Mouse (Mus musculus) limb, embryonic 10.5 days (tissue): ENCODE measurements around the gene Ppp1r35. TPM values are rescaled to one million over a fixed set of nuclear protein-coding genes. Genes with fewer than 3 reads are reported as not detected.

Experiments
- DNase-seq: peaks from one replicate; pipeline ENCODE4 v3.0.0-alpha.2; 2017; ENCODE audit warnings: low spot score
- H3K27ac ChIP-seq: fragments of 300-500 bp; sonication (generic); 2 replicates; pipeline ENCODE4 v1.5.1; 2016; ENCODE audit warnings: mild to moderate bottlenecking
- H3K27me3 ChIP-seq: fragments of 300-500 bp; sonication (generic); 2 replicates; pipeline ENCODE4 v1.6.1; 2016; ENCODE audit warnings: low read depth, mild to moderate bottlenecking; ENCODE audit not compliant: poor library complexity, severe bottlenecking
- H3K36me3 ChIP-seq: fragments of 300-500 bp; sonication (generic); 2 replicates; pipeline ENCODE4 v1.6.1; 2016; ENCODE audit warnings: mild to moderate bottlenecking, moderate library complexity
- H3K4me1 ChIP-seq: fragments of 300-500 bp; sonication (generic); 2 replicates; pipeline ENCODE4 v1.6.1; 2016
- H3K4me3 ChIP-seq: fragments of 300-500 bp; sonication (generic); 2 replicates; pipeline ENCODE4 v1.5.1; 2016; ENCODE audit warnings: mild to moderate bottlenecking, moderate library complexity
- H3K9me3 ChIP-seq: fragments of 300-500 bp; sonication (generic); replicated peaks from 2 replicates; pipeline ENCODE4 v1.6.1; 2016; ENCODE audit warnings: mild to moderate bottlenecking
- WGBS: fragments of 180-500 bp; shearing (Covaris S2); methylation state at CpG from one replicate; pipeline ENCODE4 v1.1.7; 2016; 5-methylcytosine and 5-hydroxymethylcytosine counted together
- polyA plus RNA-seq: library from polyadenylated mRNA; unstranded; fragments of >200 nt; fragmentation: Nextera tagmentation; extraction: Ambion mirVana; gene quantifications from 2 replicates; pipeline ENCODE4 v1.2.1, GENCODE M21; 2016

Ppp1r35 gene
- polyA plus RNA-seq, 1 experiment from 2014 or later, result 49.5 TPM

- 89% methylated on average over 6 of the region's 6 CpGs for WGBS
- H3K36me3 ChIP-seq, result no peaks in the 10 kb centered on the region
- H3K27me3 ChIP-seq, result no peaks in the 10 kb centered on the region
These were observed 50.0 kb downstream of the Ppp1r35 start for GRCm38 (mm10) chr5:137828694-137829093.

More at GRCm38 (mm10) chr5:137828694-137829093, 50.0 kb downstream of the Ppp1r35 start:
- Histone ChIP-seq H3K4me3 (no peak overlapping the region), H3K4me1 (no peaks in the 10 kb centered on the region), H3K27ac (no peak overlapping the region), H3K9me3 (no peaks in the 10 kb centered on the region)
- DNase-seq, result no peak

Other genes starting within 250 kb of the Ppp1r35 start
- gene Epo, start 245.6 kb upstream of the Ppp1r35 start, polyA plus RNA-seq, result 1.5 and 2.4 TPM in 2 replicates
- 257 and 295 TPM in 2 replicates for gene Gnb2, start 245.3 kb upstream of the Ppp1r35 start, polyA plus RNA-seq
- gene Actl6b, start 225.3 kb upstream of the Ppp1r35 start, polyA plus RNA-seq, result not detected in 2 replicates
- gene Tfr2, start 209.0 kb upstream of the Ppp1r35 start, polyA plus RNA-seq, result 0.79 and 1.4 TPM in 2 replicates
- gene Mospd3, start 177.8 kb upstream of the Ppp1r35 start, polyA plus RNA-seq, result 14.7 and 16.4 TPM in 2 replicates
- 153 and 165 TPM in 2 replicates for gene Pcolce, start 165.1 kb upstream of the Ppp1r35 start, polyA plus RNA-seq
- gene Fbxo24, start 149.8 kb upstream of the Ppp1r35 start, polyA plus RNA-seq, result 0.11 and 0.60 TPM in 2 replicates
- 25.9 and 32.2 TPM in 2 replicates for gene Lrch4, start 149.7 kb upstream of the Ppp1r35 start, polyA plus RNA-seq
- gene Gm20605, start 149.7 kb upstream of the Ppp1r35 start, polyA plus RNA-seq, result 12.6 and 14.8 TPM in 2 replicates
- 8.0 and 9.7 TPM in 2 replicates for gene Sap25, start 137.5 kb upstream of the Ppp1r35 start, polyA plus RNA-seq
- gene Irs3, start 133.1 kb upstream of the Ppp1r35 start, polyA plus RNA-seq, result 0.23 and 0.48 TPM in 2 replicates
- 18.6 and 22.9 TPM in 2 replicates for gene Agfg2, start 94.1 kb upstream of the Ppp1r35 start, polyA plus RNA-seq
- gene Nyap1, start 37.2 kb upstream of the Ppp1r35 start, polyA plus RNA-seq, result 1.1 and 2.5 TPM in 2 replicates
- 78.1 and 99.5 TPM in 2 replicates for gene Tsc22d4, start 33.1 kb upstream of the Ppp1r35 start, polyA plus RNA-seq
- gene Mepce, start 8.8 kb downstream of the Ppp1r35 start, polyA plus RNA-seq, result 11.3 and 11.8 TPM in 2 replicates
- 8.4 and 15.8 TPM in 2 replicates for gene Zcwpw1, start 8.9 kb downstream of the Ppp1r35 start, polyA plus RNA-seq
- 0.34 and 0.39 TPM in 2 replicates for gene Pilra, start 57.4 kb downstream of the Ppp1r35 start, polyA plus RNA-seq
- not detected in 2 replicates for gene Pilrb1, start 79.3 kb downstream of the Ppp1r35 start, polyA plus RNA-seq
- gene Pilrb2, start 93.0 kb downstream of the Ppp1r35 start, polyA plus RNA-seq, result not detected in 2 replicates
- not detected in 2 replicates for gene Cyp3a13, start 142.8 kb downstream of the Ppp1r35 start, polyA plus RNA-seq
- gene Gjc3, start 184.2 kb downstream of the Ppp1r35 start, polyA plus RNA-seq, result 0.04 TPM in 1 of 2 replicates, not detected in the other
- not detected in 2 replicates for gene Azgp1, start 202.7 kb downstream of the Ppp1r35 start, polyA plus RNA-seq
- gene Smok3a, start 242.4 kb downstream of the Ppp1r35 start, polyA plus RNA-seq, result not detected in 2 replicates
- gene Smok3b, start 242.6 kb downstream of the Ppp1r35 start, polyA plus RNA-seq, result not detected in 2 replicates